Mouse (Mus musculus): Measurements from ENCODE around the gene Selenoh. TPM values are rescaled to one million over a fixed set of nuclear protein-coding genes. Genes with fewer than 3 reads are reported as not detected.

The Selenoh gene
- polyA plus RNA-seq (2012; fragmentation: generic; extraction: Trizol): 100 to 1,000 TPM; 317 to 435 TPM

GRCm38 (mm10) chr2:84670569-84670933 is at the start of gene Selenoh:
Gene Selenoh (minus strand): TSS chr2:84670770.

GRCm38 (mm10) chr2:84714811-84715561 is 44.4 kb upstream of the Selenoh start, which contains the start of gene Zdhhc5:
Gene Zdhhc5 (minus strand): TSS chr2:84715180.

GRCm38 (mm10) chr2:84679016-84679415 is 8.4 kb upstream of the Selenoh start, which contains the start of gene Tmx2:
Gene Tmx2 (minus strand): TSS chr2:84679140.

GRCm38 (mm10) chr2:84677968-84678880 is 7.7 kb upstream of the Selenoh start, which contains the start of the genes Gm28635 and Med19:
Gene Gm28635 (minus strand): TSS chr2:84678041.
Gene Med19 (plus strand): TSS chr2:84678402.

GRCm38 (mm10) chr2:84658806-84659205 is 11.8 kb downstream of the Selenoh start, which contains the start of gene Btbd18:
Gene Btbd18 (plus strand): TSS chr2:84659079.

GRCm38 (mm10) chr2:84650464-84651195 is 19.9 kb downstream of the Selenoh start, which contains the start of gene Ctnnd1:
Gene Ctnnd1 (minus strand): TSS chr2:84650765.

Other genes starting within 250 kb of the Selenoh start
- gene Calcrl, start 245.4 kb downstream of the Selenoh start, polyA plus RNA-seq (2012; fragmentation: generic; extraction: Trizol): 1 to 10 TPM in 1 of 2 experiments, under 1 TPM in 1; 0.09 to 5.9 TPM
- gene Tfpi, start 194.0 kb downstream of the Selenoh start, polyA plus RNA-seq (2012; fragmentation: generic; extraction: Trizol): 10 to 100 TPM in 1 of 2 experiments, 1 to 10 TPM in 1; 1.2 to 17.3 TPM
- gene Ctnnd1, start 20.0 kb downstream of the Selenoh start, polyA plus RNA-seq (2012; fragmentation: generic; extraction: Trizol): 10 to 100 TPM in 1 of 2 experiments, 1 to 10 TPM in 1; 6.2 to 55.8 TPM
- gene Btbd18, start 11.7 kb downstream of the Selenoh start, polyA plus RNA-seq (2012; fragmentation: generic; extraction: Trizol): under 1 TPM; 0.09 TPM
- gene Gm28635, start 7.3 kb upstream of the Selenoh start, polyA plus RNA-seq (2012; fragmentation: generic; extraction: Trizol): not detected
- gene Med19, start 7.6 kb upstream of the Selenoh start, polyA plus RNA-seq (2012; fragmentation: generic; extraction: Trizol): 10 to 100 TPM in 1 of 2 experiments, 1 to 10 TPM in 1; 9.8 to 18.9 TPM
- 10 to 100 TPM; 13.4 to 61.9 TPM for gene Tmx2, start 8.4 kb upstream of the Selenoh start, polyA plus RNA-seq (2012; fragmentation: generic; extraction: Trizol)
- 10 to 100 TPM in 1 of 2 experiments, 1 to 10 TPM in 1; 4.3 to 26.8 TPM for gene Zdhhc5, start 44.4 kb upstream of the Selenoh start, polyA plus RNA-seq (2012; fragmentation: generic; extraction: Trizol)
- gene Clp1, start 56.6 kb upstream of the Selenoh start, polyA plus RNA-seq (2012; fragmentation: generic; extraction: Trizol): 1 to 10 TPM; 2.2 to 6.6 TPM
- 1 to 10 TPM in 1 of 2 experiments, under 1 TPM in 1; 0.47 to 8.6 TPM for gene Ypel4, start 63.3 kb upstream of the Selenoh start, polyA plus RNA-seq (2012; fragmentation: generic; extraction: Trizol)
- 1 to 10 TPM; 7.2 to 8.3 TPM for gene Gm19426, start 72.9 kb upstream of the Selenoh start, polyA plus RNA-seq (2012; fragmentation: generic; extraction: Trizol)
- under 1 TPM; 0.06 to 0.91 TPM for gene Serping1, start 104.7 kb upstream of the Selenoh start, polyA plus RNA-seq (2012; fragmentation: generic; extraction: Trizol)
- 10 to 100 TPM; 19.6 to 59.5 TPM for gene Ube2l6, start 128.1 kb upstream of the Selenoh start, polyA plus RNA-seq (2012; fragmentation: generic; extraction: Trizol)
- gene Smtnl1, start 151.9 kb upstream of the Selenoh start, polyA plus RNA-seq (2012; fragmentation: generic; extraction: Trizol): under 1 TPM; 0.02 TPM
- gene Timm10, start 156.2 kb upstream of the Selenoh start, polyA plus RNA-seq (2012; fragmentation: generic; extraction: Trizol): 10 to 100 TPM; 24.3 to 35.2 TPM
- gene Slc43a1, start 168.1 kb upstream of the Selenoh start, polyA plus RNA-seq (2012; fragmentation: generic; extraction: Trizol): under 1 TPM; 0.01 to 0.04 TPM
- 1 to 10 TPM in 1 of 2 experiments, under 1 TPM in 1; 0.43 to 7.1 TPM for gene Rtn4rl2, start 215.9 kb upstream of the Selenoh start, polyA plus RNA-seq (2012; fragmentation: generic; extraction: Trizol)